Mouse (Mus musculus): ENCODE measurements around the gene Ifih1. TPM values are rescaled to one million over a fixed set of nuclear protein-coding genes. Genes with fewer than 3 reads are reported as not detected.

Gene Ifih1
- polyA plus RNA-seq, 1 experiment = 0.07 TPM

- Histone ChIP-seq H3K79me3 (ENCODE audit: low read depth) (no peaks in the 10 kb centered on the region), H3ac (ENCODE audit: control insufficient read depth, insufficient read length, low read depth) (no peak overlapping the region), H3K36me3 (ENCODE audit: control insufficient read depth, insufficient read depth) (no peaks in the 10 kb centered on the region), H3K79me2 (ENCODE audit: control insufficient read depth, insufficient read depth) (no peaks in the 10 kb centered on the region), H3K27me3 (ENCODE audit: control insufficient read depth, insufficient read depth, insufficient read length) (no peaks in the 10 kb centered on the region), H3K4me3 (ENCODE audit: insufficient read depth, poor library complexity, severe bottlenecking) (no peak overlapping the region)
- TF ChIP-seq MYOG (IDR thresholded peaks at IDR 0.05; ENCODE audit: control insufficient read depth, extremely low read depth, insufficient read length) = no peak
- no peak for TF ChIP-seq MYOD1 (IDR thresholded peaks at IDR 0.05; ENCODE audit: control insufficient read depth, insufficient read length, low read depth)
- no peak for TF ChIP-seq FOSL1 (IDR thresholded peaks at IDR 0.05; ENCODE audit: insufficient read depth, low read length, poor library complexity, severe bottlenecking)
These were observed 6.2 kb downstream of the Ifih1 start for GRCm38 (mm10) chr2:62639869-62640268.

- Histone ChIP-seq H3K36me3 (ENCODE audit: control insufficient read depth, insufficient read depth) (no peaks in the 10 kb centered on the region), H3K4me3 (ENCODE audit: insufficient read depth, poor library complexity, severe bottlenecking) (no peak overlapping the region), H3K79me3 (ENCODE audit: low read depth) (no peaks in the 10 kb centered on the region), H3ac (ENCODE audit: control insufficient read depth, insufficient read length, low read depth) (no peak overlapping the region), H3K27me3 (ENCODE audit: control insufficient read depth, insufficient read depth, insufficient read length) (no peaks in the 10 kb centered on the region), H3K79me2 (ENCODE audit: control insufficient read depth, insufficient read depth) (no peaks in the 10 kb centered on the region)
- TF ChIP-seq MYOD1 (IDR thresholded peaks at IDR 0.05; ENCODE audit: control insufficient read depth, insufficient read length, low read depth) (no peak), FOSL1 (IDR thresholded peaks at IDR 0.05; ENCODE audit: insufficient read depth, low read length, poor library complexity, severe bottlenecking) (no peak), MAX (IDR thresholded peaks at IDR 0.05) (no peak), USF1 (IDR thresholded peaks at IDR 0.05; ENCODE audit: low read depth) (no peak), MYOG (IDR thresholded peaks at IDR 0.05; ENCODE audit: control insufficient read depth, extremely low read depth, insufficient read length) (no peak), CEBPB (IDR thresholded peaks at IDR 0.05; ENCODE audit: low read depth) (no peak), CTCF (IDR thresholded peaks at IDR 0.05; ENCODE audit: control insufficient read depth, insufficient read depth, insufficient read length) (no peak)
These were observed 15.6 kb downstream of the Ifih1 start for GRCm38 (mm10) chr2:62630446-62630845.

- H3K27me3 ChIP-seq (ENCODE audit: control insufficient read depth, insufficient read depth, insufficient read length) = no peaks in the 10 kb centered on the region
- no peaks in the 10 kb centered on the region for H3K79me2 ChIP-seq (ENCODE audit: control insufficient read depth, insufficient read depth)
- H3K79me3 ChIP-seq (ENCODE audit: low read depth) = no peaks in the 10 kb centered on the region
- H3K4me3 ChIP-seq (ENCODE audit: insufficient read depth, poor library complexity, severe bottlenecking) = no peak overlapping the region
- H3ac ChIP-seq (ENCODE audit: control insufficient read depth, insufficient read length, low read depth) = no peak overlapping the region
- no peaks in the 10 kb centered on the region for H3K36me3 ChIP-seq (ENCODE audit: control insufficient read depth, insufficient read depth)
- TF ChIP-seq MYOD1 (IDR thresholded peaks at IDR 0.05; ENCODE audit: control insufficient read depth, insufficient read length, low read depth) (no peak), USF1 (IDR thresholded peaks at IDR 0.05; ENCODE audit: low read depth) (no peak), CTCF (IDR thresholded peaks at IDR 0.05; ENCODE audit: control insufficient read depth, insufficient read depth, insufficient read length) (no peak), FOSL1 (IDR thresholded peaks at IDR 0.05; ENCODE audit: insufficient read depth, low read length, poor library complexity, severe bottlenecking) (no peak), MAX (IDR thresholded peaks at IDR 0.05) (no peak), CEBPB (IDR thresholded peaks at IDR 0.05; ENCODE audit: low read depth) (no peak), MYOG (IDR thresholded peaks at IDR 0.05; ENCODE audit: control insufficient read depth, extremely low read depth, insufficient read length) (no peak)
These were observed 17.7 kb downstream of the Ifih1 start for GRCm38 (mm10) chr2:62628356-62628755.

- Histone ChIP-seq H3K36me3 (ENCODE audit: control insufficient read depth, insufficient read depth) (no peaks in the 10 kb centered on the region), H3K27me3 (ENCODE audit: control insufficient read depth, insufficient read depth, insufficient read length) (no peaks in the 10 kb centered on the region), H3K79me3 (ENCODE audit: low read depth) (no peaks in the 10 kb centered on the region), H3ac (ENCODE audit: control insufficient read depth, insufficient read length, low read depth) (no peak overlapping the region), H3K79me2 (ENCODE audit: control insufficient read depth, insufficient read depth) (no peaks in the 10 kb centered on the region), H3K4me3 (ENCODE audit: insufficient read depth, poor library complexity, severe bottlenecking) (no peak overlapping the region)
- TF ChIP-seq CTCF (IDR thresholded peaks at IDR 0.05; ENCODE audit: control insufficient read depth, insufficient read depth, insufficient read length) (no peak), USF1 (IDR thresholded peaks at IDR 0.05; ENCODE audit: low read depth) (no peak), MYOG (IDR thresholded peaks at IDR 0.05; ENCODE audit: control insufficient read depth, extremely low read depth, insufficient read length) (no peak), FOSL1 (IDR thresholded peaks at IDR 0.05; ENCODE audit: insufficient read depth, low read length, poor library complexity, severe bottlenecking) (no peak), MYOD1 (IDR thresholded peaks at IDR 0.05; ENCODE audit: control insufficient read depth, insufficient read length, low read depth) (no peak), CEBPB (IDR thresholded peaks at IDR 0.05; ENCODE audit: low read depth) (no peak), MAX (IDR thresholded peaks at IDR 0.05) (no peak)
These were observed 18.3 kb downstream of the Ifih1 start for GRCm38 (mm10) chr2:62627728-62628127.

- H3ac ChIP-seq (ENCODE audit: control insufficient read depth, insufficient read length, low read depth) = no peak overlapping the region
- H3K79me2 ChIP-seq (ENCODE audit: control insufficient read depth, insufficient read depth) = no peaks in the 10 kb centered on the region
- no peaks in the 10 kb centered on the region for H3K36me3 ChIP-seq (ENCODE audit: control insufficient read depth, insufficient read depth)
- TF ChIP-seq MYOD1 (IDR thresholded peaks at IDR 0.05; ENCODE audit: control insufficient read depth, insufficient read length, low read depth) = no peak
- TF ChIP-seq MAX (IDR thresholded peaks at IDR 0.05) = no peak
- no peak for TF ChIP-seq USF1 (IDR thresholded peaks at IDR 0.05; ENCODE audit: low read depth)
- no peak for TF ChIP-seq MYOG (IDR thresholded peaks at IDR 0.05; ENCODE audit: control insufficient read depth, extremely low read depth, insufficient read length)
- no peak for TF ChIP-seq CEBPB (IDR thresholded peaks at IDR 0.05; ENCODE audit: low read depth)
- TF ChIP-seq CTCF (IDR thresholded peaks at IDR 0.05; ENCODE audit: control insufficient read depth, insufficient read depth, insufficient read length) = no peak
- no peak for TF ChIP-seq FOSL1 (IDR thresholded peaks at IDR 0.05; ENCODE audit: insufficient read depth, low read length, poor library complexity, severe bottlenecking)
- H3K79me3 ChIP-seq (ENCODE audit: low read depth) = no peaks in the 10 kb centered on the region
- H3K27me3 ChIP-seq (ENCODE audit: control insufficient read depth, insufficient read depth, insufficient read length) = no peaks in the 10 kb centered on the region
- H3K4me3 ChIP-seq (ENCODE audit: insufficient read depth, poor library complexity, severe bottlenecking) = no peak overlapping the region
These were observed 23.0 kb downstream of the Ifih1 start for GRCm38 (mm10) chr2:62623024-62623441.

- Histone ChIP-seq H3K36me3 (ENCODE audit: control insufficient read depth, insufficient read depth) (no peaks in the 10 kb centered on the region), H3K27me3 (ENCODE audit: control insufficient read depth, insufficient read depth, insufficient read length) (no peaks in the 10 kb centered on the region), H3K79me3 (ENCODE audit: low read depth) (no peaks in the 10 kb centered on the region), H3ac (ENCODE audit: control insufficient read depth, insufficient read length, low read depth) (no peak overlapping the region), H3K79me2 (ENCODE audit: control insufficient read depth, insufficient read depth) (no peaks in the 10 kb centered on the region), H3K4me3 (ENCODE audit: insufficient read depth, poor library complexity, severe bottlenecking) (no peak overlapping the region)
- TF ChIP-seq USF1 (IDR thresholded peaks at IDR 0.05; ENCODE audit: low read depth) (no peak), MAX (IDR thresholded peaks at IDR 0.05) (no peak), MYOD1 (IDR thresholded peaks at IDR 0.05; ENCODE audit: control insufficient read depth, insufficient read length, low read depth) (no peak), MYOG (IDR thresholded peaks at IDR 0.05; ENCODE audit: control insufficient read depth, extremely low read depth, insufficient read length) (no peak), FOSL1 (IDR thresholded peaks at IDR 0.05; ENCODE audit: insufficient read depth, low read length, poor library complexity, severe bottlenecking) (no peak), CTCF (IDR thresholded peaks at IDR 0.05; ENCODE audit: control insufficient read depth, insufficient read depth, insufficient read length) (no peak), CEBPB (IDR thresholded peaks at IDR 0.05; ENCODE audit: low read depth) (no peak)
These were observed 26.4 kb downstream of the Ifih1 start for GRCm38 (mm10) chr2:62619679-62620078.
